Mouse (Mus musculus) v-Abl transformed pro-B cells (cell line): ENCODE measurements around the gene Tcte1.

Experiments used
- in situ Hi-C, 2 experiments: fragments of 400-800 bp; cut with MboI; formaldehyde crosslinking; loops; one replicate each; pipeline ENCODE4 v1.15.1; 2025; ENCODE audit not compliant: unreplicated experiment in 2 of 2

The Tcte1 gene

DNA sequence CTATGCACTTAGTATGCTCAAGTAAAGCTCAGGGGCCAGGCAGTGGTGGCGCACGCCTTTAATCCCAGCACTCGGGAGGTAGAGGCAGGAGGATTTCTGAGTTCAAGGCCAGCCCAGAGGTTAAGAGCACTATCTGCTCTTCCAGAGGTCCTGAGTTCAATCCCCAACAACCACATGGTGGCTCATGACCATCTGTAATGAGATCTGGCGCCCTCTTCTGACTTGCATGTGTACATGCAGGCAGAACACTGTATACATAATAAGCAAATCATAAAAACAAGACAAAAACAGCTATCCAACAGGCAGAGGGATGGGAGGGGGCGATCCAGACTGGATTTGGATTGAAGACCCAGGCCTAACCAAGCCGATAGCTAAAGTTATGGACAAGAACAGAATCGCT, 55.6 kb downstream of the Tcte1 start:
- in situ Hi-C loops, result no loop called here

DNA sequence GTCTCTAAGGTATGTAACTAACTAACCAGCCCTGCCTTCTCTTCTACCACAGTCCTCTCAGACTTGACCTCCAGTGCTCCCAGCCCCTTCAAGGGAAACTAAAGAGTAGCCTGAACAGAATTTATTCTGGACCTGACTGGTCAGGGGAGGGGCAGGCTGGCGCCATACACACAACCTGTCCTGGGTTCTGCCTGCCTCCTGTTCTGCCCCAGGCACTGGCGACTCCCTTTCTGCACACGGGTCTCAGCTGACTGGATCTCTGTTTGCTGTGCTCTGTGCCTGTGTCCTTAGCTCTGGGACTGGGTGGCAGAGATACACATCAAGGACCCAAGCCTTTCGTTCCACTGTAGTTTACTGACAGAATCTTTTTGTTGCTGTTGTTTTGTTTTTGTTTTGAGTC, 56.3 kb downstream of the Tcte1 start:
- in situ Hi-C loops, result no loop called here

DNA sequence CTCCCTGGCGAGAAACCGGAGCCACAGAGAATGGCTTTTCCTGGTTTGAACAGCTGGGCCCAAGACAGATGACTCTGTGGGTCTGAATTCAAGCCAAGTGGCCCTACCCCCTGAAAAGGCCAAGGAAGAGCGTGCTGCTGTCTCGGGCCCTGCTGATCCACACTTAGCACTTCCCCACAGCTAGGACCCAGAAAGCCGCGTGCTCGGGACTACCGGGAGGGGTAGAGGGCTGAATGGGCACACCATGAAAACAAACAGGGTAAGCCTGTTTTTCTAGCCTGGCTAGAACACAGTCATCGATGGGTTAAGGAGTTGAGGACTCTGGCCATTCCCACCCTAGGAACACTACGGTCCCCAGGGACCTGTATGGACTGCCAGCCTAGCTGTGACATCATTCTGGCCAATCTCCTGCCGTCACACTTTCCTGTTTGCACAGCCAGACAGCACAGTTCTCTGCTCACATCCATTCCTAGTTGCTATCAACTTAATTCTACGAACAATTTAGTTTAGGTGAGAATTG, 57.8 kb downstream of the Tcte1 start:
- in situ Hi-C loops, result loop anchor here in 1 of 2 experiments (5.0 kb wide), 1 partner anchor 136 kb away; no protein-coding TSS in a partner anchor

DNA sequence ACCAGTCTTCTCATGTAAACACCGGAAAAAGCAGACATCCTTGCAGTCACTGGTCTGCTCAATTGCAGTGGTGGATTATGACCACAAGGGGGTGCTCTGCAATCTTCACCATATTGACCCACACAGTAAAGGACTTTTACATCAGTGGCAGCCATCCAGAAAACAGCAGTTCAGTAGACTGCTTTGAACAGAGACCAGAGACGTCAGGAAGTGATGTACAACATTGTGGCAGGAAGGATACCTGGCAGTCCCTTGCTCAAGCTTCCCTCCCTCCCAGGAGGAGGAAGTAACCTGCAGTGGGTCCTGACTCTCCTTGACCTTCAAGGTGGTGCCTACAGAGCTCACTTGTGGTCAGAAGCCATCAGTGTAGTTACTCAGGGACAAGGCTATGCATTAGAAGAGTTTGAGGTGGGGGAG, 58.3 kb downstream of the Tcte1 start:
- in situ Hi-C loops, result loop anchor here in 1 of 2 experiments (5.0 kb wide), 1 partner anchor 136 kb away; no protein-coding TSS in a partner anchor

- in situ Hi-C loops, result loop anchor here in 1 of 2 experiments (5.0 kb wide), 1 partner anchor 135 kb away; no protein-coding TSS in a partner anchor
Observed at GRCm38 (mm10) chr17:45582188-45582587, 59.0 kb downstream of the Tcte1 start.

DNA sequence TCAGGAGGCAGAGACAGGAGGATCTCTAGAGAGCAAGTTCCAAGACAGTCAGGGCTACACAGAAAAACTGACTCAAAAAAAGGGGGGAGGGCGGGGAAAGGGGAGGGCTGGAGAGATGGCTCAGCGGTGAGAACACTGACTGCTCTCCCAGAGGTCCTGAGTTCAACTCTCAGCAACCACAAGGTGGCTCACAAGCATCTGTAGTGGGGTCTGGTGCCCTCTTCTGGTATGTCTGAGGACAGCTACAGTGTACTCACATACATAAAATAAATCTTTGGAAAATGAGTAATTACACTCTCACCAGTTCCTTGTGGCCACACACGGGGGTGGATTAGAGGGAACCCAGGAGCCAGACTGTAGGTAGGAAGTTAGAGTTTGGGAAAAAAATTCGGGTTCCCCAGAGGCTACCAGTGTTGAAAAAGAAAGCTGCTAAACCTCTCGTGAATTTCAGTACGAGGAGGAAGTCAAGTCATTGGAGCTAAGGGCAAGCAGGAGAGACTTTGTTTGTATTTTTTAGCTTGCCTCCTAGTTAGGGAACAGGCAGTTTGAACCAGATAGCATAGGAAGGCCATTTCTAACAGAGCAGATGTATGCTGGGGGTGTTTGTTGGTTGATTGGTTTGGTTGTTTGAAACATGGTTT, 59.6 kb downstream of the Tcte1 start:
- in situ Hi-C loops, result loop anchor here in 1 of 2 experiments (5.0 kb wide), 1 partner anchor 134 kb away; no protein-coding TSS in a partner anchor

GRCm38 (mm10) chr17:45584096-45584896, 61.1 kb downstream of the Tcte1 start:
- in situ Hi-C loops, result loop anchor here in 1 of 2 experiments (5.0 kb wide), 1 partner anchor 133 kb away; no protein-coding TSS in a partner anchor

- in situ Hi-C loops, result loop anchor here (5.0 kb wide), 2 partner anchors 42 to 132 kb away; no protein-coding TSS in a partner anchor
Observed at GRCm38 (mm10) chr17:45584939-45585678, 61.9 kb downstream of the Tcte1 start.

GRCm38 (mm10) chr17:45585725-45586448, 62.7 kb downstream of the Tcte1 start:
- in situ Hi-C loops, result loop anchor here in 1 of 2 experiments (5.0 kb wide), 2 partner anchors 41 to 131 kb away; no protein-coding TSS in a partner anchor

- in situ Hi-C loops, result loop anchor here in 1 of 2 experiments (5.0 kb wide), 2 partner anchors 41 to 131 kb away; no protein-coding TSS in a partner anchor
Observed at GRCm38 (mm10) chr17:45586449-45586837, 63.2 kb downstream of the Tcte1 start.

DNA sequence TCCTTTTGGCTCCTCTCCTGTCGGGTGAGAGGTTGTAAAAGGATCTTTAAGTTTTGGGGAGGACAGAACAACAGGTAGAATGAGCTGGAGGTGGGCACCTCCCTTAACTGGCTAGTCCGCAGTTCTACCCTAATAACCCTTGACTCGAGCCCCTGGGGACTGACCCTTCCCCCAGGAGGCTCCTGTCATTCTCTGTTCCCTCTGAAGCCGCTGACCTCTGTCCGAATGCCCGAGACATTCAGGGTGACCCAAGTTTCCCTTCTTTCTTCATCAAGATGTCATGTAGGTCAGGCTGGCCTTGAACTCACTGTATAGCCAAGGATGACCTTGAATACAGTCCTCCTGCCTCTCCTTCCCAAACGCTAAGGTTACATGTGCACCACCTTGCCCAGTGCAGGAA, 65.1 kb downstream of the Tcte1 start:
- in situ Hi-C loops, result loop anchor here in 1 of 2 experiments (5.0 kb wide), 2 partner anchors 39 to 129 kb away; no protein-coding TSS in a partner anchor

DNA sequence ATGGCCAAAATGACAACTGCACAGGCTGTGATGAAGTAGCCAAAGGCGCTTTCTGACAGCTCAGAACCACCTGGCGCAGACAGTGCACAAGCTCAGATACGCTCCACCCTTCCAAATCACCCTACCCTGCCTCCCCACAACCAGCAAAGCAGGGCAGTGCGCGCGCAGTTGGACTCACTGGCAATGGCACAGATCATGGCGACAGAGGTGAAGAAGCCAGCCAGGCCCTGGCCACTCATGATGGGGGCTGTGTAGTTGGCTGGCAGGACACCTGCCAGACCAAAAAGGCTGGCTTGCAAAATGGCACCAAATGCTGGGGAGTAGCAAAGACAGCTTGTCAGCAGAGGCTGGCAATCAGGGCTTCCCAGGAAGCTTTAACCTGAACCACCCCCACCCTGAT, 66.0 kb downstream of the Tcte1 start:
- in situ Hi-C loops, result loop anchor here in 1 of 2 experiments (5.0 kb wide), 2 partner anchors 38 to 128 kb away; no protein-coding TSS in a partner anchor

GRCm38 (mm10) chr17:45589844-45590243, 66.6 kb downstream of the Tcte1 start:
- in situ Hi-C loops, result loop anchor here (5.0 kb wide), 2 partner anchors 37 to 127 kb away; no protein-coding TSS in a partner anchor

DNA sequence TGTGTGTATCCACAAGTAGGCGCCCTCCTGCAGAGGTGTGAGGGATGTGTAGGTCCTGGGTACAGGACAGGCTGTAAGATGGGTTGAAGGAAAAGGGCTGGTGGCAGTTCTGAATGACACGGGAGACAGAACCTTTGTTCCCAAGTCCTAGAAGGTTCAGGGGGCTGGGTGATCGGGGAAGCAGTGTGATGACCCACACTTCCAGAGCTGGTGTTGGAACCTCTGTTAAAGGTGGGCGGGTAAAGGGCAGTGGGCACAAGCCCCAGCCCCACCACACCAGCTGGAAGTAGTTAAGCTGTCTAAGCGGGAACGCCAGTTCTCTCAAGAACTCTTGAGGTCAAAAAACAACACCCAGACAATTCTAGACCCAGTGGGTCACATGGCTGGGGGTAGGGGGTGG, 67.2 kb downstream of the Tcte1 start:
- in situ Hi-C loops, result loop anchor here in 1 of 2 experiments (5.0 kb wide), 1 partner anchor 37 kb away; no protein-coding TSS in a partner anchor

GRCm38 (mm10) chr17:45591701-45592605, 68.7 kb downstream of the Tcte1 start:
- in situ Hi-C loops, result loop anchor here in 1 of 2 experiments (5.0 kb wide), 1 partner anchor 35 kb away; no protein-coding TSS in a partner anchor
